Mouse (Mus musculus) olfactory bulb, adult 2 months (tissue): Measurements from ENCODE around the gene Itga3.

ENCODE experiments used
- CTCF ChIP-seq: fragments of 200-500 bp; IDR thresholded peaks from 2 replicates; pipeline ENCODE4 v1.5.1; 2012; ENCODE audit warnings: low read depth, mild to moderate bottlenecking, low read length, moderate library complexity; ENCODE audit not compliant: insufficient read depth
- POLR2A ChIP-seq: fragments of 200-500 bp; IDR thresholded peaks from 2 replicates; pipeline ENCODE4 v1.6.1; 2012; ENCODE audit warnings: mild to moderate bottlenecking, low read depth, low read length, moderate library complexity; ENCODE audit not compliant: insufficient read depth

DNA sequence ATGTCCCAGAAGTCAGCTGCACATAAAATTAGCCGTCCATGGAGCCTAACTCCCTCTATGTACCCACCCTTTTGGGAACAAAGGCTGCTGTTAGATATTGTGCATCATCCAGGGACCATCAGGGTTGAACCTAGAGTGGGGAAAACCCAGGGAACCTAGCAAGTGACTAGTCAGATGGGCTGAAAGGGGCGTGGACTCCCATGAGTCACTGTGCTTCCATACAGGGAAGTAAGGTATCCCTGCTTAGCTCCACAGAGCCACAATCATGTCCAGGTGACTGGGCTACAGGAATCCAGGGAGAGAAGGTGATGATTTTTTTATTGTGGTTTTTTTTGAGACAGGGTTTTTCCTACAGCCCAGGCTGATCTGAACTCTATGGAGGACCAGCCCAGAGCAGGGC is 32.4 kb upstream of the Itga3 start:
- TF ChIP-seq CTCF (no peak), POLR2A (no peak)
